Mouse (Mus musculus): Measurements from ENCODE around the gene Scmh1. TPM values are rescaled to one million over a fixed set of nuclear protein-coding genes. Genes with fewer than 3 reads are reported as not detected.
"Not testable (repeated sequence)": the region's sequence is repeated elsewhere in the genome, so short reads cannot be mapped to it uniquely, and the experiment has no call there.

Scmh1 gene
- total RNA-seq, 2 experiments from 2014 or later, result 37.7 to 39.7 TPM

DNA sequence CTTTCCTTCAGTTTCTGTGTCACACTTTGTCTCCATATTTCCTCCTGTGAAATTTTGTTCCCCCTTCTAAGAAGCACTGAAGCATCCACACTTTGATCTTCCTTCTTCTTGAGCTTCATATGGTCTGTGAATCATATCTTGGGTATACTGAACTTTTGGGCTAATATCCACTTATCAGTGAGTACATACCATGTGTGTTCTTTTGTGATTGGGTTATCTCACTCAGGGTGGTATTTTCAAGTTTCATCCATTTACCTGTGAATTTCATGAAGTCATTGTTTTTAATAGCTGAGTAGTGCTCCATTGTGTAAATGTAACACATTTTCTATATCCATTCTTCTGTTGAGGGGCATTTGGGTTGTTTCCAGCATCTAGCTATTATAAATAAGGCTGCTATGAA lies 3.0 kb upstream of the Scmh1 start:
- intact Hi-C loops (cut with DNase I), result loop anchor here (10.0 kb wide), 1 partner anchor 73 kb away; no protein-coding TSS in a partner anchor
- DNase-seq, result not testable (repeated sequence)

GRCm38 (mm10) chr4:120404247-120404646 lies 834 bp upstream of the Scmh1 start:
- intact Hi-C loops (cut with DNase I), result loop anchor here (10.0 kb wide), 1 partner anchor 71 kb away; no protein-coding TSS in a partner anchor
- DNase-seq, result no peak

- no peak for DNase-seq
- intact Hi-C loops (cut with DNase I), result loop anchor here (10.0 kb wide), 1 partner anchor 70 kb away; no protein-coding TSS in a partner anchor
These were observed 320 bp upstream of the Scmh1 start for GRCm38 (mm10) chr4:120404778-120405143.

- DNase-seq, result no peak
- intact Hi-C loops (cut with DNase I), result loop anchor here (10.0 kb wide), 1 partner anchor 69 kb away; no protein-coding TSS in a partner anchor
These were observed 941 bp downstream of the Scmh1 start for GRCm38 (mm10) chr4:120405806-120406638.

DNA sequence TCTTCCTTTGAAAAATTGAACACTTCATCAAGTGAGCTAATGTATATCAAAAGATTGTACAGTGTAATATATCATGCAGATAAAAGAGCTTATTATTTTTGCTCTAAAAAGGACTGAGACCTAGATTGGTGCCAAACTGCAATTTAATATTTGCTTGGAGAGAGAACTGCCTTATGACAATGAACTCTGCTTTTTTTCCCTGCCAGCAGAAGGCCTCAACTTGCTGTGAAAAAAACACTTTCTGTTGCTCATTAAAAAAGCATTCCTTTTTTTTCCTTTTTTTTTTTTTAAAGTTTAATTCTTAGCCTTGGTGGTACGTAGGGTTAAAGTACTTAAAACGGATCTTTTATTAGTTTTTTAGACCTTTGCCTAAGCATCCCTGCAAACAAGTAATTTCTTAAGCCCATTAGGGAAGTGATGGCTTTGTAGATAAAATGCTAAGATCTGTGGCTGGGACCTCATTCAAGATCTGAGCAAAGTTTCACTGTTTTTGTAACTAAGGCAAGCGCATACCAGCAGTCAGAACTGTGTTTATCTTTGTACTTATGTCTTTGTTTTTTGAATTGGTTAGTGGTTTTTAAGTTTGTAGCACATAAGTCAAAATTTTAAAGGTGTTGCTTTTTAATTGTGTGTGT lies 1.7 kb downstream of the Scmh1 start:
- intact Hi-C loops (cut with DNase I), result loop anchor here (10.0 kb wide), 1 partner anchor 68 kb away; no protein-coding TSS in a partner anchor
- no peak for DNase-seq

GRCm38 (mm10) chr4:120418053-120418452 lies 13.0 kb downstream of the Scmh1 start:
- no peak for DNase-seq
- intact Hi-C loops (cut with DNase I), result no loop called here

DNA sequence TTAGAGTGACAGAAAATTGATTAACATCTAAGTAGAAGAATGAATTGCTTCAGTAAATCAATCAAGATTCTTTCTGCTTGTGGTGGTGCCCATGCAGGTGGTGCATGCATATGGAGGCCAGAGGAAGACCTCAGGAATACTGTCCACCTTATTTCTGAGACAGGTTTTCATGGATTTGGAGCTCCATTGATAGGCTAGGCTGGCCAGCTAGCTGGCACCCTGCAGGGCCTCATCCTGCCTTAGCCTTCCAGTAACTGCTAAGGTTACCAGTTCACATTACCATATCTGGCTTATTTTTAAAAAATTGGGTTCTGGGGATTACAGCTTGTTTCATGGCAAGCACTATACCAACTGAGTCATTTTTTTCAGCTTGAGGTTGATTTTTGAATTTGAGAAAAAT lies 15.1 kb downstream of the Scmh1 start:
- intact Hi-C loops (cut with DNase I), result no loop called here

GRCm38 (mm10) chr4:120420685-120421084 lies 15.6 kb downstream of the Scmh1 start:
- intact Hi-C loops (cut with DNase I), result no loop called here
- DNase-seq, result peak in 1 of 2 experiments; percentile 69

More for the DNA sequence above, 15.1 kb downstream of the Scmh1 start:
- DNase-seq, result no peak

GRCm38 (mm10) chr4:120430601-120431000 lies 25.5 kb downstream of the Scmh1 start:
- no peak for DNase-seq
- intact Hi-C loops (cut with DNase I), result no loop called here

DNA sequence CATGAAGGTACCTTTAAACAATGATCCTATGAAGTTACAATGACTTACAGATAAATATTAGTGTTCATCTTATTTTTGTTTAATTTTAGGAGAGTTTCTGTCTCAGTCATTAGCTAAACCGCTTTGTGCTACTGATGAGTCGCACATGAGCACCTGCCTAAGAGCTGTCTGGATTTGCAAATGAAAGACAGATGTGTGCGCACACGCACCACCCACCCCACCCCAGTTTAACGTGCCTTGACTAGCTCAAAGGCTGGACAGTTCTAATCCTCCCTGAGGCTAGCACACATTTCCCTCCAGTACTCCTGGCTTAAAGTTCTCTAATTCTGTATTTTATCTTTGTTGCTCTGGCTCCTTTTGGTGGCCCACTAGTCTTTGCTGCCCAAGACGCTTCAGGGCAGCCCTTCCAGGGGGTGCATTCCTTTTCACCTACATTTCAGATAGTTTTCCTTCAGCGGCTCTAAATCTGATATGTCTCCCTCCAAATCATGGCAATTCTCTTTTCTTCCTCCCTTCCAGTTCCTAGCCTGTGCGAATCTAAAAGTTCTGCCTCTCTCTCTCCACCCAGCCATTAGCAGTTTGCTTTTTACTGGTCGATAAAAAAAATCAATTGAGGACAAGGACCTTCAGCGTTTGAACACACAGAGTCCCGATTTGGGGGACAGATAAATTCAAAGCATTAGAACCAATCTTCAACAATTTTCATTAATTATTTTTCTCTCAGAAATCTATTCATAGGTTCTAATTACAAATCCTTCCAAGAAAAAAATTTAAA lies 27.7 kb downstream of the Scmh1 start:
- intact Hi-C loops (cut with DNase I), result no loop called here

DNA sequence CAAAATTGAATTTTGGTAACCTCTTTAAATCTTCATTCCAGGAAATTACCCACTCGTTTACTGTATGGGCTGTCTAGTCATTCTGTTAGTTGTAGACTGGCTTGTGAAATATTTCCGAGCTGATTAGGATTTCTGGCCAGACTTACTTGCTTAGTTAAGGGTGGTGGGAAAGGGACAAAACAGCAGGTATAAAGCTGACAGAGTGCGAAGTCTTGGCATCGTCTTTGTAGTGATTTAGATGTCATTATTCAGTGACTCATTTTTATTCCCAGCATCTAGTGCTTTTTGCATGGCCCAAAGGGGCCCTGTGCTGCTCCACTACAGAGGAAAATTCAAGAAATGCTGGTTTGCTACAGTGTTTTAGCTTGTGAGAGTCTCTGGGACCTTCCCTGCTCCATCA lies 56.7 kb downstream of the Scmh1 start:
- intact Hi-C loops (cut with DNase I), result no loop called here
- no peak for DNase-seq

More for the DNA sequence above, 27.7 kb downstream of the Scmh1 start:
- DNase-seq, result no peak

- intact Hi-C loops (cut with DNase I), result loop anchor here (10.0 kb wide), 1 partner anchor 68 kb away; the partner anchor contains the start of gene Scmh1
- no peak for DNase-seq
These were observed 67.9 kb downstream of the Scmh1 start for GRCm38 (mm10) chr4:120472946-120473345.

DNA sequence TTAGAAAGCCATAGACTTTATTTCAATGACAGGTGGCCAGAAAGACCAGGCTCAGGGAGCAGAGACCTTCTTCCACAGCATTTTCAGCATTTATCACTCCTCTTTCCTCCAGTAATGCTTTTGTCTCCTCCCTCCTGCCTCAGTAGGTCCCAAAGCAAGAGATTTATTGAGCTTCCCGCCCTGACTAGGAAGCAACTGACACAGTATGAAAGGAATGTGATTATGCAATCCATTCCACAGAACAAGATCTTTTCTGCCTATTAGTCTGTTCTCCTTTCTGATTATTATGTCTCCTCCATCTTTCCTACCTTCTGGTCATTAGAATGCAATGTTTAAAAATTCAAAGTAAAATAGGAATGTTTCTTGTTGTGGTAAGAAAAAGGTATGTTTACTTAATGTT lies 82.6 kb downstream of the Scmh1 start:
- DNase-seq, result no peak
- intact Hi-C loops (cut with DNase I), result no loop called here

DNA sequence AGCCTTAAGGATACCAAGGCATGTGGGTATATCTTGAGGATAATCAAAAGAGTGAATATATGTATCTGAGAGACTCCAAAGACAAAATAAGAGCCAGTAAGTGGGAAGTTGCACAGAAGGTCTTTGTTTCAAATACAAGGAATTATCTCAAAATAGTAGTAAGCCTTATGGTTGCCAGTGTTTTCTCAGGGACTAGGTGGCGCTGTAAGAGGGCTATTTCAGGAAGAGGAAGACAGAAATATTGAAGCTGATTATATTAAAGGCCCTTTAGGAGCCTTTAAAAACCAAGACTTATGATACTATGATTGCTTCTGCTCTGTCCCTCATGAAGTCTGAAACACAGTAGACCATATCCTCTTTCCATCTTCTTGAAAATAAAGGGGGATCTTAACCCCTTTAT lies 101.9 kb downstream of the Scmh1 start:
- no peak for DNase-seq
- intact Hi-C loops (cut with DNase I), result no loop called here

DNA sequence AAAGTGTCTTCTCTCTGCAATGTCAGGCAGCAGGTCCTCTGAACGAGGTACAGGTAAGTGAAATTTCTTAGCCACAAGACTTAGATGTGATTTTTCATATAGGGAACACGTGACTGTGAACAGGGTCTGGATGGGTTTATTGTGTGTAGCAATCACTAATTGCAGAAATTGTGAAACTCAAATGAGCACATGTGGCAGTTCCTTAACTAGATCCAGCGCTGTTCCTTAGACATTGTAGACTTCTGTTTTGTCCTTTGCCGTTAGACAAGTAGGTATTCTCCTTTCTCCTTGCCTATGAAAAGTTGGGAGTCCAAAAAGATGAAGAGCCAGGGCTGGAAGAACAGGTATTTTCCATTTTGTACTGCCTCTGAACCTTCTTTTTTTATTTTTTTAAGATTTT lies 106.1 kb downstream of the Scmh1 start:
- intact Hi-C loops (cut with DNase I), result no loop called here
- no peak for DNase-seq

DNA sequence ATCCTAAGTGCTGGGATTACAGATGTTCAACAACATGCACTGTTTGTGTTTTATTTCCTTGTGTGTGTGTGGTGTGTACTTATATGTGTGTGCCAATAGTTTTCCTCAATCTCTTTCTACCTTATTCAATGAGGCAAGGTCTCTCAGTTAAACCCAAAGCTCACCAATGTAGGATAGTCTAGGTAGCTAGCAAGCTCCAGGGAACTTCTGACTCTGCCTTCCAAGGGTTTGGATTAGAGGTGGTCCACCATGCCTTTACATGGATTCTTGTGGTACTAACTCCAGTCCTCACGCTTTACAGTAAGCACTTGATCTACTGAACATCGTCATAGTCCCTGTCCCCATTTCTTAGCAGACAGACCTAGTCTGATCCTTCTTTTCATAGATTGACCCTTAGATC lies 109.3 kb downstream of the Scmh1 start:
- intact Hi-C loops (cut with DNase I), result no loop called here
- no peak for DNase-seq

DNA sequence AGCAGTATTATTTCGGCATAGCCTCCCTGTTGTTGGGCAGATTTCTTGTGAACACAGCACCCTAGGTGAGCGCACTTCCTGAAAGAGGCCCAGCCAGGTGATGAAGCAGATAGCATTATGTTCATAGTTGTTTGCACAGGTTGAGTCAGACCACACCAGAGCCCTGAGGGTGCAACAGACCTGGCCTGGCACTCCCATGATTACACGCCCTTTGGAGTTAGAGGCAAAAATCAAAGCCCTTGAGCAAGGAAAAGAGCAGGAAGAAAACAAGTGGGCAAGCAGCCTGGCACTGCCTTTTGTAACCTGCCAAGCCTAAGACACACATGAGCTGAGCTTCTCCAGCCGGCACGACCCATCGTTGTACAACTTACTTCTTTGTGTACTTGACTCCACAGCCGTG lies 111.4 kb downstream of the Scmh1 start:
- intact Hi-C loops (cut with DNase I), result no loop called here
- no peak for DNase-seq

DNA sequence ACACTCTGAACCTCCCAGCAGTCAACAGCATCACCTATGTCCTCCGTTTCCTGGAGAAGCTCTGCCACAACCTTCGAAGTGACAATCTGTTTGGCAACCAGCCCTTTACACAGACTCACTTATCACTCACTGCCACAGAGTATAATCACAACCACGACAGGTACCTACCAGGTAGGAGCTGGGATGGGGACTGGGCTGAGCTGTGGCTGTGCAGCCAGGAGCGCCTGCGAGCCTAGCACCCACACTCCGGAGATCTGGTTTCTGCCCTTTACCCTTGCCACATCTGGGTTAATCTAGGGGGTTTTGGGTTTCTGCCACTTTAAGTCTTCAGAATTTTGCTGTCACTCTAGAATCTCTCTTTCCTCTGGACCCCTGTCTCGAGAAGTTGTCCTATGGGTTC lies 111.8 kb downstream of the Scmh1 start:
- DNase-seq, result no peak
- intact Hi-C loops (cut with DNase I), result no loop called here

GRCm38 (mm10) chr4:120517335-120517734 lies 112.3 kb downstream of the Scmh1 start:
- DNase-seq, result no peak
- intact Hi-C loops (cut with DNase I), result no loop called here

DNA sequence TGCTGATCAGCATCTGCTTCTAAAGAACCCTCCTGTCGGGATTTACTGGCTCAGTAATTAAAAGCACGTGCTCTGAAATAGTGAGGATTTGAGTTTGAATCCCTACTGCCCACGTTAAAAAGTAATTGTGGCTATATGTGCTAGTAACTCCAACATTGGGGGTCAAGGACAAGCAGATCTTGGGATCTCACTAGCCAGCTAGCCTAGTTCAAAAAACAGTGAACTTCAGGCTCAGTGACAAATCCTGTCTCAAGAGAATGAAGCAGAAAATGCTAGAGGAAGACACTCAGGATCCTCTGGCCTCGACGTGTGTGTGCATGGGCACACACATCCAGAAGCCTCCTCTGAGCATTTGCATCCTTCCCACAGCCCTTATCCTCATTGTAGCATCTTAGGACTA lies 116.7 kb downstream of the Scmh1 start:
- intact Hi-C loops (cut with DNase I), result no loop called here
- DNase-seq, result no peak

DNA sequence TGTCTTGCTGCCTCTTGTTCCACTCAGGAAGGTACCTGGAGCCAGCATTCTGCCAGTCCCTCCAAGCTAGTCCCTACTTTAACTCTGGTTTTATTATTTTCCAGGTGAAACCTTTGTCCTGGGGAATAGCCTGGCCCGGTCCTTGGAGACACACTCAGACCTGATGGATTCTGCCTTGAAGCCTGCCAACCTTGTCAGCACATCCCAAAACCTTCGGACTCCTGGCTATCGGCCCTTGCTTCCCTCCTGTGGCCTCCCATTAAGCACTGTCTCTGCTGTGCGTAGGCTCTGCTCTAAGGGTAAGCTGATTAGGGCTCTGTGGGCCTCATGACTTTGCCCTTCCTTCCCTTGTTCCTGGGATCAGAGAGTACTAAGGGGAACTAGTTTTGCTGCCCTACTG lies 117.3 kb downstream of the Scmh1 start:
- DNase-seq, result no peak
- intact Hi-C loops (cut with DNase I), result no loop called here
